Mouse (Mus musculus) thymus, postnatal 36 days (tissue): ENCODE results near the gene Plpp6.

Experiments
- DNase-seq, 2 experiments: peaks; one replicate each; pipeline ENCODE4 v3.0.0; 2022; ENCODE audit warnings: mixed read lengths in 2 of 2

The Plpp6 gene

GRCm38 (mm10) chr19:28963842-28964551 lies at the start of gene Plpp6:
TSS of gene Plpp6 (plus strand) at chr19:28963953.
- peak; percentile 86 to 88 for DNase-seq

- no peak for DNase-seq
Observed at GRCm38 (mm10) chr19:28914598-28914997, 49.2 kb upstream of the Plpp6 start.

- DNase-seq: no peak
Observed at GRCm38 (mm10) chr19:28915602-28916250, 48.0 kb upstream of the Plpp6 start.

DNA sequence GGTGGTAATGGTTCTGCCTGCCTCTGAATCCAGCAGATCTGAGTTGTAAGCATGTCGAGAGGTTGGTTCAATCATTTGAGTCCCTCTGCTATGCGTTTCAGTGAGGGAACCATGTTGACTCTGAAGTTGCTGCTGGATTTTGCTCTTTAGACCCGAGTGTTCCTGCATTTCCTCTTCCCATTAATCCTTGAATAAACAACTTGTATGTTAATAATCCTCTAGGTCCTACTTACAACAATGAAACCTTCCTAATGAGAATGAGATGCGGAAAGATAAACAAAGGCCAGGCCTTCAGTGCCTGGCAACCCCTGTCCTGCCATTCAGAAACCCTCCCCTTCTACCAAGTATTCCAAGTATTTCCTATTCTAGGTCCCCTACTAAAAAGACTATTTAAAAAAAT lies 47.3 kb upstream of the Plpp6 start:
- DNase-seq: no peak

GRCm38 (mm10) chr19:28917839-28918238 lies 45.9 kb upstream of the Plpp6 start:
- DNase-seq: no peak

- DNase-seq: no peak
Observed at GRCm38 (mm10) chr19:28926366-28926765, 37.4 kb upstream of the Plpp6 start.

DNA sequence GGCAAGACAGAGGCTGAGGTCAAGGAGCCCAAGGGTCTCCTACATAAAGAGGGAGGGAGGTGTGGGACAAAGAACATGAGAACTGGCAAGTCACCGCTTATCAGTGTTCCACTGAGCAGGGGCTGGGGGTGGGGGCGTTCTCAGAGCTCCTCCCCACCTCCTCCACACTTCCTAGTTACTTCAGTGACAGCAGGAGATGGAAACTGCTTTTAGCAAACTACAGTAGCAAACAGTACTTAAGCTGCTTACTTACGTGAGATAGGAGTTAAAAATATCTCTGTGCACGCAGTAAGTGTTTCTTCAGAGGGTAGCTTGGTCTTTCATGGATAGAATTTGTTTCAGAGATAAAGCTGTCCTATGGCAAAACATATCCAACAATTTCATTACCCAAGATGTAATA lies 36.4 kb upstream of the Plpp6 start:
- no peak for DNase-seq

DNA sequence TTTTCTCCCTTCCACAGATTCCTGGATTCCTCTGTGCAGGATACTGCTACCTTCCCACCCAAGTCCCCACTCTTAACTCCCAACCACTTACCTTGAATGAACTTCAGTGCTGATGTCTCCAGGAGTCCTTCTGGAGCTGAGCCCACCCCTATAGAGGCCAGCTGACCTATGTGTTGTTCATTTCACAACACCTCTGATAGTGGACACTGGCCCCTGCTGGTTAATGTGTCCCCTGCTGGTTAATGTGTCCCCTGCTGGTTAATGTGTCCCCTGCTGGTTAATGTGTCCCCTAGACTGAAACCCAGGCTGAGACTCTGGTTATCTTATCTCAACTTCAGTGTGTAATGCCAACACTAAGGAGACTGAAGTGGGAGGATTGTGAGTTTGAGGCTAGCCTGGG lies 34.7 kb upstream of the Plpp6 start:
- DNase-seq: no peak

GRCm38 (mm10) chr19:28934897-28935296 lies 28.9 kb upstream of the Plpp6 start:
- no peak for DNase-seq

- no peak for DNase-seq
Observed at GRCm38 (mm10) chr19:28940135-28940874, 23.4 kb upstream of the Plpp6 start.

DNA sequence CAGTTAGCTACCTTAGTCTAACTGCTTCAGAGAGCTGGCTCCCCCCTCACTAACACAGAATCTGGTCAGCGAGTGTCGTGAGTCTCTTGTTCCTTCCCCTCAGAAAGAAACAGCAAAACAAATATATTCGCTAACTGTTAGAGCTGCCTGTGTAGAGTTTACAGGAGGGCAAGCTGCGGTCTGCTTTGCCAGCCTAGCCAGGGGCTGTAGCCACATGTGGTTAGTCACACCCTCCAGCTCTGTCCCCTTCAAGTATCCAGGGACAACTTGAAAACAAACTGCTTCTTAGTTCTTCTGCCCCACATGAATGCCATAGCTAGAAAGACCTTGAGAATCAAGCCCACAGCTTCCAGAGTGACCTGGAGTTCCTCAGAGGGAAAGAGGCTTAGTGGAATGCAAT lies 22.5 kb upstream of the Plpp6 start:
- no peak for DNase-seq

- DNase-seq: no peak
Observed at GRCm38 (mm10) chr19:28946782-28947181, 17.0 kb upstream of the Plpp6 start.

- DNase-seq: no peak
Observed at GRCm38 (mm10) chr19:28947311-28947710, 16.4 kb upstream of the Plpp6 start.

- no peak for DNase-seq
Observed at GRCm38 (mm10) chr19:28951251-28951650, 12.5 kb upstream of the Plpp6 start.

DNA sequence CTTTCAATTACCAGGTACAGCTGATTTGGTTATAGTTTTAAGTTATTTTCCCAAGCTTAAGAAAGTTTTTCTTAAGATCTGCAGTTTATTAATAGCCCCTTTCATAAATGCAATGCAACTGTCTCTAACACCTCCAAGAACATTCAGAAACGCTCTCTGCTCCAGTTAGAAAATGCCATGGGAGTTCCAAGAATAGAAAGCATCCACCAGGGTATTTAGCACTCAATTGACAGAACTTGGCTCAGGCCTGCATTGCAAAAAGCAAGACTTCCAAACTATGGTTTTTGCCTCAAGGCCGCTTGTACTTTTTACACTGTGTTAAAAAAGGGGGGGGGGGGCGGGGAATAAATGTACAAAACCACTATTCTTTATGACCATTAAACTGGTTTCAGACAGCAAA lies 640 bp upstream of the Plpp6 start:
- no peak for DNase-seq

GRCm38 (mm10) chr19:28963513-28963841 lies 276 bp upstream of the Plpp6 start:
- no peak for DNase-seq

DNA sequence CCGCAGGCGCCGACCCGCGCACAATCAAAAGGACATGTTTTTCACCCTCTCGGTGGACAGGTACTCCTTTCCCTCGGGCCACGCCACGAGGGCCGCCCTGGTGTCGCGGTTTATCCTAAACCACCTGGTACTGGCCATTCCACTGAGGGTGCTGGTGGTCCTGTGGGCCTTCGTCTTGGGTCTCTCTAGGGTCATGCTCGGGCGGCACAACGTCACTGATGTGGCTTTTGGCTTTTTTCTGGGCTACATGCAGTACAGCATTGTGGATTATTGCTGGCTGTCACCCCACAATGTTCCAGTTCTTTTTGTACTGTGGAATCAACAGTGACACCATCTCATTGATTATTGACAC lies 775 bp downstream of the Plpp6 start:
- DNase-seq: no peak

- no peak for DNase-seq
Observed at GRCm38 (mm10) chr19:28967652-28968051, 3.9 kb downstream of the Plpp6 start, which contains the start of gene 4430402I18Rik. TSS of gene 4430402I18Rik (minus strand) at chr19:28967800.

DNA sequence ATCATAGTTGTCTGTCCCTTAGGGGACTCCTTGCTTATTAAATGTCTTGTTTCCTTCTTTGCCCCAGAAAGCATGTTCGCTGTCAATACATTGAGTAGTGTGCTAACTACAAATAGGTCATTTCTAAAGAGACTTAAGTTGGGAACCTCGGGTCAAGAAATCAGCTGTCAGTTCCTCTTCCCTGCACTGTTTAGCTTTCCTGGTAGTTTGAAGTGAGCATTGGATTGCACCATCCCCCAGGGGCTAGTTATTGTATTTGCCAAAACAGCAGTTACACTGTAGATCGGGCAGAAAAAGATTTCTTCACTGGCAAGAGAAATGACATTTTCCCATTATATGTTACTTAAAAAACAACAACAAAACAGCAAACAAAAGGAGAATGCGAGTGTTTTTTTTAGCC lies 4.4 kb downstream of the Plpp6 start:
- DNase-seq: no peak

DNA sequence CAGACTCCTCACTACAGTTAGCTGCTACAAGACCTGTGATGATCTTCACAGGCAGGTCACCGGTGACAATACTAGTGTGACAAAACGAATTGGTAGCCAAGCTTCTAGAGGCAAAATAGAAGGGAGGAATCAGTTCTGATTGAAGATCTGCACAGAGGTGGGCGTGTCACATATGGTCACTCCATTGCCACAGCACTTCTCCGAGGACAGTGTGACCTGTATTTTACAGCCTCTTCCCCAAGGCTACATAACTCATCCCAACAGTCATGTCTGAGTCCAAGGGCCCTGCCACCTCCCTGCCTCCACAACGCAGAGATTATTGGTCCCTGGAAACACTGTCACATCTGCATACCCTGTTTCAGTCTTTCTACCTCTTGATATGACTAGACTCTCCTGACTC lies 5.5 kb downstream of the Plpp6 start:
- DNase-seq: no peak

GRCm38 (mm10) chr19:28970251-28970650 lies 6.5 kb downstream of the Plpp6 start:
- DNase-seq: no peak

GRCm38 (mm10) chr19:28974862-28975611 lies 11.3 kb downstream of the Plpp6 start:
- DNase-seq: peak; percentile 73 to 79

DNA sequence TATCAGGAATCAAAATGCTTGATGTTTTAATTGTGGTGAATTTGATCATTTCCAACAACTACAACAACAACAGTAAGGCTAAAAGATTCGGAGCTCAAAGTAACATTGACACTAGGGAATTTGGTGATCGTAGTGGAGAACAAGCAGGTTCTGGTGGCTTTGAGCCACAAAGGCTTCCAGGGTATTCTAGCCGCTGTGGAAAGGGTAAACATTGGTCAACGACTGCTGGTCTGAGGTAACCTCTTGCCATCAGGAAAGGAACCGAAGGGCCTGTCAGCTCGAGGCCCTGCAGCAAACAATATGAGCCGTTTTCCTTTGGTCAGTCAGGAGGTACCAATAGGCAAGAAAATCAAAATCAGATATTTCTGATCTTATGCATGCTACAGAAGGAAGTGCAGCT lies 18.9 kb downstream of the Plpp6 start:
- no peak for DNase-seq
